ENCODE assay signal across 14 mouse cellular contexts in genomic region chr17:43249645-43250044, GRCm38 (mm10). TPM values are rescaled to one million over a fixed set of nuclear protein-coding genes. Genes with fewer than 3 reads are reported as not detected.
A peak's percentile ranks its signal among the peaks of the same experiment; 100 is the strongest.
DNase-seq lines count a peak whose midpoint lies in the region; ATAC-seq and TF ChIP-seq lines count a peak whose summit lies in the region.
"Had no signal": no experiment of that assay in that cellular context is flagged by ENCODE, and none has a peak within 500 bp of the region (broad histone marks: within the 10 kb centered on the region; RNA-seq: fewer than 3 reads in every experiment).

No protein-coding gene starts in this region.

- H3K9me3 ChIP-seq in heart, embryonic 12.5 days (replicated peaks) = no peaks in the 10 kb centered on the region
- no peaks in the 10 kb centered on the region for H3K9me3 ChIP-seq in heart, embryonic 10.5 days
- H3K9me3 ChIP-seq in liver, embryonic 12.5 days (replicated peaks) = no peaks in the 10 kb centered on the region

- no peak for DNase-seq in heart, embryonic 10.5 days (ENCODE audit: low spot score)
- DNase-seq in liver, adult 2 months (ENCODE audit: extremely low read depth, low read depth, low spot score) = peak; percentile 38
- DNase-seq in ES-CJ7 (ENCODE audit: low read depth, low spot score) = peak; percentile 12
- peak; percentile 10 for DNase-seq in heart, postnatal 4 days
- no peak for DNase-seq in gastrocnemius, postnatal 4 days (ENCODE audit: low spot score in 2 of 2)
- DNase-seq: adrenal gland, postnatal 10 days; B cell, adult 2 months; right cerebral cortex, postnatal 4 days had no signal

- no peak overlapping the region for H3K27ac ChIP-seq in heart, embryonic 12.5 days (ENCODE audit: poor library complexity, severe bottlenecking)
- H3K27ac ChIP-seq in heart, embryonic 10.5 days = no peak overlapping the region
- no peak overlapping the region for H3K27ac ChIP-seq in liver, adult 2 months (replicated peaks; ENCODE audit: insufficient read depth, low read depth, low read length)
- no peak overlapping the region for H3K27ac ChIP-seq in liver, embryonic 12.5 days
- H3K27ac ChIP-seq: layer of hippocampus, adult 2 months had no signal

- H3K4me2 ChIP-seq in heart, embryonic 12.5 days = no peak overlapping the region
- H3K4me2 ChIP-seq in liver, embryonic 12.5 days = no peak overlapping the region

- no peak overlapping the region for H3K4me3 ChIP-seq in heart, embryonic 12.5 days
- no peak overlapping the region for H3K4me3 ChIP-seq in heart, embryonic 10.5 days
- H3K4me3 ChIP-seq in liver, adult 2 months (ENCODE audit: insufficient read depth, low read depth, low read length) = no peak overlapping the region
- no peak overlapping the region for H3K4me3 ChIP-seq in liver, embryonic 12.5 days
- H3K4me3 ChIP-seq: layer of hippocampus, adult 2 months had no signal

- no peaks in the 10 kb centered on the region for H3K79me2 ChIP-seq in liver, adult 2 months (ENCODE audit: control insufficient read depth, insufficient read depth, low read length)

- H3K27me3 ChIP-seq in heart, embryonic 12.5 days (replicated peaks) = no peaks in the 10 kb centered on the region
- no peaks in the 10 kb centered on the region for H3K27me3 ChIP-seq in heart, embryonic 10.5 days (ENCODE audit: insufficient read depth, poor library complexity, severe bottlenecking)
- H3K27me3 ChIP-seq in liver, adult 2 months (ENCODE audit: control insufficient read depth, insufficient read depth, low read length) = no peaks in the 10 kb centered on the region
- H3K27me3 ChIP-seq in liver, embryonic 12.5 days (replicated peaks) = no peaks in the 10 kb centered on the region

- TF ChIP-seq CTCF in liver, adult 2 months (IDR thresholded peaks at IDR 0.05; ENCODE audit: low read depth, low read length) = no peak

- no peaks in the 10 kb centered on the region for H3K36me3 ChIP-seq in heart, embryonic 12.5 days
- H3K36me3 ChIP-seq in heart, embryonic 10.5 days = no peaks in the 10 kb centered on the region
- no peaks in the 10 kb centered on the region for H3K36me3 ChIP-seq in liver, adult 2 months (ENCODE audit: control insufficient read depth, insufficient read depth, low read length)
- no peaks in the 10 kb centered on the region for H3K36me3 ChIP-seq in liver, embryonic 12.5 days

- H3K4me1 ChIP-seq in heart, embryonic 12.5 days (replicated peaks) = peaks cover 35% of the 10 kb centered on the region
- peaks cover 11% of the 10 kb centered on the region; the same call in 1 of the 2 replicates for H3K4me1 ChIP-seq in heart, embryonic 10.5 days
- no peaks in the 10 kb centered on the region for H3K4me1 ChIP-seq in liver, adult 2 months (ENCODE audit: control insufficient read depth, insufficient read depth, low read length)
- no peaks in the 10 kb centered on the region for H3K4me1 ChIP-seq in liver, embryonic 12.5 days

- no peak overlapping the region for H3K9ac ChIP-seq in heart, embryonic 12.5 days
- no peak overlapping the region for H3K9ac ChIP-seq in liver, adult 2 months (ENCODE audit: low read depth, low read length)
- H3K9ac ChIP-seq in liver, embryonic 12.5 days = no peak overlapping the region

- no peak for TF ChIP-seq POLR2A in liver, adult 2 months (IDR thresholded peaks at IDR 0.05; ENCODE audit: extremely low read depth, insufficient read depth, low read length)

- 39% methylated on average over 3 of the region's 3 CpGs for WGBS in heart, embryonic 12.5 days
- WGBS in heart, embryonic 10.5 days = 65% methylated on average over 3 of the region's 3 CpGs
- 42% methylated on average over 3 of the region's 3 CpGs for WGBS in liver, adult 2 months
- 34% methylated on average over 3 of the region's 3 CpGs for WGBS in liver, embryonic 12.5 days (ENCODE audit: insufficient replicate concordance)

- 0 out of 2 replicates have a peak, but pooled peaks have one; percentile 16 for ATAC-seq in heart, embryonic 12.5 days (ENCODE audit: insufficient number of reproducible peaks, low FRiP score)
- ATAC-seq in liver, embryonic 12.5 days = no peak
- ATAC-seq in inflammation-experienced regulatory T-cells, adult 6 months = no peak
- ATAC-seq: midbrain, embryonic 16.5 days had no signal

RNA-seq across cellular contexts. Expression of gene Adgrf1, which starts 20.5 kb away (rescaled TPM):
- not detected in 2 replicates for polyA plus RNA-seq in heart, embryonic 12.5 days (2016; fragmentation: Nextera tagmentation; extraction: Ambion mirVana)
- polyA plus RNA-seq in heart, embryonic 10.5 days (2016; fragmentation: Nextera tagmentation; extraction: Ambion mirVana) = 0.10 TPM in 1 of 2 replicates, not detected in the other
- total RNA-seq in liver, adult 2 months (2014; rRNA removed) = 6.2 and 11.7 TPM in 2 replicates
- 2.0 and 7.2 TPM in 2 replicates for polyA plus RNA-seq in liver, adult 2 months (2012; rRNA removed)
- polyA plus RNA-seq in liver, embryonic 12.5 days (2016; fragmentation: Nextera tagmentation; extraction: Ambion mirVana) = 0.13 and 0.16 TPM in 2 replicates
- total RNA-seq in heart, postnatal 4 days (2021) = not detected
- polyA plus RNA-seq in inflammation-experienced regulatory T-cells, adult 6 months (2017; shearing (Covaris generic)) = not detected
- total RNA-seq in gastrocnemius, postnatal 4 days (2021) = not detected
- total RNA-seq: layer of hippocampus, adult 2 months; left cerebral cortex, postnatal 25 days had no signal
- polyA plus RNA-seq: midbrain, embryonic 16.5 days had no signal

Comparison
In these comparisons a context has a peak if more than half of its experiments do, and no peak if none do; other contexts are left out.
1. DNase-seq: peak in liver, adult 2 months (single experiment), ES-CJ7 (single experiment) and heart, postnatal 4 days (single experiment); none in heart, embryonic 10.5 days (single experiment) and gastrocnemius, postnatal 4 days (0 of 2).